Mouse (Mus musculus) kidney, postnatal 0 days (tissue): ENCODE measurements around the gene Mapk14. TPM values are rescaled to one million over a fixed set of nuclear protein-coding genes. Genes with fewer than 3 reads are reported as not detected.

ENCODE experiments used
- ATAC-seq: fragments of 200-750 bp; cut with Nextera tagmentation; replicated peaks from 2 replicates; pipeline ENCODE4 v1.8.0; 2017; ENCODE audit warnings: low read depth, moderate number of reproducible peaks, moderate TSS enrichment, moderate library complexity; ENCODE audit not compliant: low FRiP score
- DNase-seq: peaks from one replicate; pipeline ENCODE4 v3.0.0-alpha.2; 2016; ENCODE audit warnings: low spot score
- H3K27ac ChIP-seq: fragments of 300-500 bp; sonication (generic); 2 replicates; pipeline ENCODE4 v1.5.1; 2014; ENCODE audit warnings: mild to moderate bottlenecking
- H3K27me3 ChIP-seq: fragments of 300-500 bp; sonication (generic); 2 replicates; pipeline ENCODE4 v1.6.1; 2014; ENCODE audit warnings: low read length, mixed read lengths; ENCODE audit not compliant: insufficient read depth
- H3K36me3 ChIP-seq: fragments of 300-500 bp; sonication (generic); 2 replicates; pipeline ENCODE4 v1.6.1; 2014; ENCODE audit warnings: low read length, mixed read lengths; ENCODE audit not compliant: insufficient read depth
- H3K4me1 ChIP-seq: fragments of 300-500 bp; sonication (generic); replicated peaks from 2 replicates; pipeline ENCODE4 v1.6.1; 2014; ENCODE audit warnings: antibody characterized with exemption, low read length, mixed read lengths; ENCODE audit not compliant: insufficient read depth
- H3K4me2 ChIP-seq: fragments of 300-500 bp; sonication (generic); 2 replicates; pipeline ENCODE4 v1.6.1; 2014; ENCODE audit warnings: mild to moderate bottlenecking, low read length, moderate library complexity, mixed read lengths
- H3K4me3 ChIP-seq: fragments of 300-500 bp; sonication (generic); replicated peaks from 2 replicates; pipeline ENCODE4 v1.5.1; 2014; ENCODE audit warnings: low read depth, low read length
- H3K9ac ChIP-seq: fragments of 300-500 bp; sonication (generic); 2 replicates; pipeline ENCODE4 v1.6.1; 2014; ENCODE audit warnings: low read depth, low read length
- H3K9me3 ChIP-seq: fragments of 300-500 bp; sonication (generic); replicated peaks from 2 replicates; pipeline ENCODE4 v1.6.1; 2016; ENCODE audit warnings: low read length, inconsistent platforms, mixed read lengths
- CTCF ChIP-seq: IDR thresholded peaks from 2 replicates; pipeline ENCODE4 v1.5.1; 2016; ENCODE audit warnings: antibody characterized with exemption, low read depth, mild to moderate bottlenecking, moderate library complexity
- WGBS: fragments of 180-500 bp; shearing (Covaris S2); extraction: QIAGEN DNeasy Blood & Tissue Kit; methylation state at CpG from one replicate; pipeline ENCODE4 v1.1.7; 2014; 5-methylcytosine and 5-hydroxymethylcytosine counted together
- polyA plus RNA-seq: library from polyadenylated mRNA; unstranded; fragments of >200 nt; fragmentation: Nextera tagmentation; extraction: Ambion mirVana; gene quantifications from 2 replicates; pipeline ENCODE4 v1.2.1, GENCODE M21; 2015

Gene Mapk14
- polyA plus RNA-seq, 1 experiment from 2014 or later: 33.8 TPM

- no peak for TF ChIP-seq CTCF
- 42% methylated on average over 4 of the region's 4 CpGs for WGBS
- Histone ChIP-seq H3K27me3 (no peaks in the 10 kb centered on the region), H3K4me2 (no peak overlapping the region), H3K27ac (no peak overlapping the region), H3K4me1 (no peaks in the 10 kb centered on the region), H3K9me3 (no peaks in the 10 kb centered on the region), H3K36me3 (no peaks in the 10 kb centered on the region), H3K4me3 (no peak overlapping the region), H3K9ac (no peak overlapping the region)
- ATAC-seq (no peak), DNase-seq (peak; percentile 32)
Measured at GRCm38 (mm10) chr17:28657936-28658335, 33.2 kb upstream of the Mapk14 start.

GRCm38 (mm10) chr17:28659564-28659963, 31.6 kb upstream of the Mapk14 start:
- Histone ChIP-seq H3K9ac (no peak overlapping the region), H3K4me3 (no peak overlapping the region), H3K27me3 (no peaks in the 10 kb centered on the region), H3K27ac (no peak overlapping the region), H3K9me3 (no peaks in the 10 kb centered on the region), H3K4me1 (no peaks in the 10 kb centered on the region), H3K4me2 (no peak overlapping the region), H3K36me3 (no peaks in the 10 kb centered on the region)
- WGBS: 31% methylated on average over 6 of the region's 6 CpGs
- no peak for TF ChIP-seq CTCF
- DNase-seq: peak; percentile 66
- no peak for ATAC-seq

- DNase-seq (peak; percentile 18), ATAC-seq (peak; percentile 60; the same call in 1 of the 2 replicates)
- Histone ChIP-seq H3K4me3 (no peak overlapping the region), H3K9ac (no peak overlapping the region), H3K4me1 (no peaks in the 10 kb centered on the region), H3K9me3 (no peaks in the 10 kb centered on the region), H3K4me2 (no peak overlapping the region), H3K27ac (peak overlapping the region; percentile 31; the same call in 1 of the 2 replicates), H3K36me3 (no peaks in the 10 kb centered on the region), H3K27me3 (no peaks in the 10 kb centered on the region)
- TF ChIP-seq CTCF: no peak
- WGBS: 45% methylated on average over 13 of the region's 13 CpGs
Measured at GRCm38 (mm10) chr17:28682311-28683084, 8.6 kb upstream of the Mapk14 start.

- TF ChIP-seq CTCF: no peak
- H3K9me3 ChIP-seq: no peaks in the 10 kb centered on the region
- H3K27me3 ChIP-seq: no peaks in the 10 kb centered on the region
- 40% methylated on average over 1 of the region's 1 CpGs for WGBS
- H3K4me3 ChIP-seq: no peak overlapping the region
- no peak overlapping the region for H3K4me2 ChIP-seq
- H3K4me1 ChIP-seq: no peaks in the 10 kb centered on the region
- no peaks in the 10 kb centered on the region for H3K36me3 ChIP-seq
- no peak overlapping the region for H3K9ac ChIP-seq
- ATAC-seq: peak; percentile 49; the same call in 1 of the 2 replicates
- peak overlapping the region; percentile 65; the same call in 1 of the 2 replicates for H3K27ac ChIP-seq
- no peak for DNase-seq
Measured at GRCm38 (mm10) chr17:28683601-28684000, 7.5 kb upstream of the Mapk14 start.

GRCm38 (mm10) chr17:28684631-28685030, 6.5 kb upstream of the Mapk14 start:
- DNase-seq (no peak), ATAC-seq (no peak)
- no peak for TF ChIP-seq CTCF
- H3K27ac ChIP-seq: no peak overlapping the region
- no peaks in the 10 kb centered on the region for H3K36me3 ChIP-seq
- peaks cover 6% of the 10 kb centered on the region; the same call in 1 of the 2 replicates for H3K4me1 ChIP-seq
- H3K27me3 ChIP-seq: no peaks in the 10 kb centered on the region
- WGBS: 78% methylated on average over 19 of the region's 19 CpGs
- H3K9ac ChIP-seq: no peak overlapping the region
- H3K4me3 ChIP-seq: no peak overlapping the region
- no peaks in the 10 kb centered on the region for H3K9me3 ChIP-seq
- H3K4me2 ChIP-seq: no peak overlapping the region

- no peak overlapping the region for H3K9ac ChIP-seq
- no peak for DNase-seq
- no peak overlapping the region for H3K4me3 ChIP-seq
- no peak overlapping the region for H3K4me2 ChIP-seq
- no peaks in the 10 kb centered on the region for H3K27me3 ChIP-seq
- peaks cover 7% of the 10 kb centered on the region; the same call in 1 of the 2 replicates for H3K4me1 ChIP-seq
- WGBS: 46% methylated on average over 4 of the region's 4 CpGs
- no peaks in the 10 kb centered on the region for H3K36me3 ChIP-seq
- TF ChIP-seq CTCF: no peak
- H3K27ac ChIP-seq: no peak overlapping the region
- H3K9me3 ChIP-seq: no peaks in the 10 kb centered on the region
- no peak for ATAC-seq
Measured at GRCm38 (mm10) chr17:28687354-28687753, 3.8 kb upstream of the Mapk14 start.
